Mouse (Mus musculus): ENCODE measurements around the gene Xrra1.
"Not testable (repeated sequence)": the region's sequence is repeated elsewhere in the genome, so short reads cannot be mapped to it uniquely, and the experiment has no call there.

The Xrra1 gene

DNA sequence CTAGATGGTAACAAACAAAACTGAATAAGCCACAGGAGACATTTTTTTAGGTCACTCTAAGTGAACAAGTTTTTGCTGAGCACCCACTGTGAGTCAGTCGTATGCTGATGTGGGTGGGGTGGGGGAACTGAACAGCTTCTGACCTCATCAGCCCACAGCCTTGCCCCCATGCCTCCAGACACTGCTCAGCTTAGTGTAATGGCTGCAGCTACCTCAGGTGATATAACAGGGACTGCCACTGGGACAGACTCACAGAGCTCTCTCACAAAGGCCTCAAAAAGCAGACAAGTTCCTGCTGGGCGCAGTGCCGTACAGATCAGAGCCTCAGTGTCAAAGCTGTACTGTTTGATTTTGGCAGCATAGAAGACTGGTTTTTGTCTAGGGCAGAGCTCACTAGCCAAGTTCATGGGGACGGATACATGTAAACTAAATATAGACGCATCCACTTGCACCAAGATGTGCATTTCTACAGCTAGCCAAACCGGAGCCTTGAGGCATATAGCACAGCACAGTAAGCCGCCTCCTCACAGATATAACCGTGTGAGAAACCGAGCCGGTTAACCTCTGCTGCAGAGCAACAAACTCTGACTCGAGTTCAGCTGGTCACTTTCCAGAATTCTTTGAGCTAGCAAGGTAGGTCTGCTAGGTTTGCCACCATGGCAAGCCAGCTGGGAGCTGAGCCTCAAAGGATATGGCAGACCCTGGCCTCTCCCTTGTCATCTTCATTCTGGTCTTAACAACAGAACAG lies 44.2 kb downstream of the Xrra1 start:
- no peak for DNase-seq

DNA sequence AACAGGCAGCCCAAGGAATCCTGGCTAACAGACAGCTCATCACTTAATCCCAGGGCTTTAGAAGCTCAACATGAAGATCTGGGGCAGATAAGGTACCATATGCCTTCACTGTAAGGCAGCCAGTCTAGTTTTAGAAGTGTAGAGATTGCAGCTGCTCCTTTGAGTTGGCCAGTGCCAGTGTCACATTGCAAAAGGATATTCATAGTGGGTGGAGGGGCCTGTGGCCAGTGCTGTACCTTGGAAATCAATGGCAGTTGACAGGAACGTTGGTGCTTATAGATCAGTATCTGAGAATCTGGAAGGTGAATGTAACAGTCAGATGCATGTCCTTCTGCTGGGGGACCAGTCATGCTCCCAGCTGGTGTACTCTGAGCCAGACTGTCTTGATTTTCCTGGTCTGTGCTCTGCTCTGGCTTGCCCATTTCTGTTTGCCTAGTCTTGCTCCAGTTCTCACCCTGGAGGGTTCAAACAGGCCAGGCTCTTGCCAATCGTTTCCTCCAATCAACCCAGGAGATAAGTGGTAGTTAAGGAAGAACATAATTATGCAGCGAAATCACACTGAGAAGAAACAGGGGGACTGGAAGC lies 45.6 kb downstream of the Xrra1 start:
- DNase-seq: no peak

DNA sequence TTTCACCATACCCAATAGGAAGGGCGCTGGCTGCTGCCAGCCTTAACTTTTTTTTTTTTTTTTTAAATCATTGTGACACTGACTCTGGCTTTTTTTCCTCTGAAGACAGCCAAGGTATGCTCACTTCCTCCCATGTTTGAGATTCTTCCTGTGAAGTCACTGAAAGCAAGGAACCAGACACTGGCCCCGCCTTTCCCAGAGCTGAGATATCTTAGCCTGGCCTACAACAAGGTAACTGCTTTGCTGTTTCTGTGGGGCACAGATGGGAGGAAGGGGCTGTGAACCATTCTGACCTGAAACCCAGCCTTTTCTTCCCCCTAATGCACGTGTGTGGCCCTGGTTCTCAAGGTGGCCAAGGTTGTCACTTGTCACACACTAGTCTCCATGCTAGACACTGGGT lies 47.4 kb downstream of the Xrra1 start:
- no peak for DNase-seq

DNA sequence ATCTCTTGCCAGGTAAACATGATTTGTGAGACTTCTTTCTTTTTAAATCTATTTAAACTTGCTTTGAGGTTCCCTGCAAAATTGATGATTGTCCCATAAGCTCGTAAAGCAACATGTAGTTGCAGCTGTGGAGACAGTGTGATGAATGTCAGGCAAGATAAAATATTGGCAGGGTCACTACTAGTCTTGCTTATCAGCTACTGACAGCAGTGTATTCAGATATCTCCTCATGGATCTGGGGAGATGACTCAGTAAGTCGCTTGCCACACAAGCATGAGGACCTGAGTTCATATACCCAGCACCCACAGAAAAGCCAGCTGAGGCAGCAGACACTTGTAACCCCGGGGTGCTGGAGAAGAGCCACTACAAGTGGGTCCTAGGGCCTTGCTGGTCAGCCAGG lies 48.5 kb downstream of the Xrra1 start:
- DNase-seq: no peak

DNA sequence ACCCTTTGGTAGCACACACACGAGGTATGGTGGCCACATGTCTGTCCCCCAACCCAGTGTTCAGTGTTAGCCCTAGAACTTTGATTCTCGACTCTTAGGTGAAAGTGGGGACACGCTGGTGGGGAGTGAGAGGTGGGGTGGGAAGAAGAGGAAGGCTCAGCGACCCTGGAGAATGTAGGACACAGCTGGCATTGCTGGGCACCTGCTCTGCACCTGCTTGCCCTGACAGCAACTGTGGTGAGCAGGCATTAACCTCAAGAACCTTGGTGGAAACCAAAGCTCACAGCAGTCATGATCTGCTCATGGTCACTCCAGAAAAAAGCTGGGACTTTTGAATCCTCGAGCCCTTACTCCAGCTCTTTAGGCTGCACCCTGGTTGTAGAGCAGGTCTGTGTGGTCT lies 52.1 kb downstream of the Xrra1 start:
- no peak for DNase-seq

DNA sequence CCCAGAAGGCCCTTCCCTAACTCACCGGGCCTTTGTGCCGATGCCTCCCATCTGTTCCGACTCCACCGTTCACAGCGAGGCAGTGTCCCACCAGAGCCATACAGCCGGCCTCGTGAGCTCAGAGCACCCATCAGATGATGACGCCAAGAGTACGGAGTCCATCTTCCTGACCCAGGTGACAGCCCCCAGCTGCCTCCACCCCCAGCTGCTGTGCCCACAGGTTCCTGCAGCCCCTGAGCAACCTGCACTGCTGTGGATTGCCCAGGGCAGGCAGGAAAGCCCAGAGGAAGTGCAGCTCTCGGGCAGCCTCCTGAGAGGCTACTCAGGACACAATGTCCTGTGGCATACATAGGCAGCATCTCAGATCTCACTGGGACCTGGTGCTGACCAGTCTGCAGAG lies 55.4 kb downstream of the Xrra1 start:
- DNase-seq: no peak

DNA sequence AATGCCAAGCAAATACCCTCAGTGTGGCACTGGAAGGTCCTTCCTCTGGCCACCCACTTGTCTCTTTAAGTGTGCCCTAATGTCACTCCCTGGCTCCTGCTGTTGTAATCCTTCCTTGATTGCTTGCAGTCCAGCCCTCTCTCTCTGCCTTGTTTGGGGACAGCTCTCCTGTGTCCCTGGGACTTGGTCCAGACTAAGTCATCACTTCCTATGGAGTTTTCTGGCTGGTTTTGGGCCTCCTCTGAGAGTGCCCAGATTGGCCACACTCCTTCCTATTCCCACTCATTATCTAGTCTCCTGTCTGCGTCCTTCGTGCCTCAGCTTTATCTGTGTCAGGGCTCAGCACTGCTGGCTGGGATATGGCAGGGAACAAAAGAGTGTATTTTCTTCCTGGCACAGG lies 56.6 kb downstream of the Xrra1 start:
- DNase-seq: no peak

DNA sequence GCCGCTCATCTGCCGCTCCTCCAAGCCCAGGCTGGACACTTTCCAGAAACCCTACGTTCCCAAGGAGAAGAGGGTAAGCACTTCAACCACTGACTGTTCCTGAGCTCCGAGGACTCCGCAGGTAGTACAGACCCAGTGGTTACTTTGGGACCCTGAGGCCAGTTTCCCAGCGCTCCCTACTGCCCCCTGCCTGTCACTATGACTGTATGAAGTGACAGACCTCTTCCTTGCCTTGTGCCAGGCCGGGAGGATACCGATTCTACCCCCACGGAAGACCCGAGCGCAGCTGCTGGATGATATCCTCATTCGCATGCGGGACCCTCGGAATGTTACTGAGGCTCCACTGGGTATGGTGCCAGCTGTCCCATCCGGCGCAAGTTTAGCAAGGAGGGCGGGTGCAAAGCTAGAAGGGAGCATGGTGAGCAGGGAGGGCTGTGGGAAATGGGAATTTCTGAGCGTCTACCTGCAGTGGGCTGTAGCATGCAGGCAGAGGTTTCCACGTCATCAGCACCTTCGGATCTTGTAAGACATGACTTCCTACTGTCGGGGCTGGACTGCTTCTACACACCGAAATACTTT lies 57.9 kb downstream of the Xrra1 start:
- peak; percentile 23 to 68 for DNase-seq

DNA sequence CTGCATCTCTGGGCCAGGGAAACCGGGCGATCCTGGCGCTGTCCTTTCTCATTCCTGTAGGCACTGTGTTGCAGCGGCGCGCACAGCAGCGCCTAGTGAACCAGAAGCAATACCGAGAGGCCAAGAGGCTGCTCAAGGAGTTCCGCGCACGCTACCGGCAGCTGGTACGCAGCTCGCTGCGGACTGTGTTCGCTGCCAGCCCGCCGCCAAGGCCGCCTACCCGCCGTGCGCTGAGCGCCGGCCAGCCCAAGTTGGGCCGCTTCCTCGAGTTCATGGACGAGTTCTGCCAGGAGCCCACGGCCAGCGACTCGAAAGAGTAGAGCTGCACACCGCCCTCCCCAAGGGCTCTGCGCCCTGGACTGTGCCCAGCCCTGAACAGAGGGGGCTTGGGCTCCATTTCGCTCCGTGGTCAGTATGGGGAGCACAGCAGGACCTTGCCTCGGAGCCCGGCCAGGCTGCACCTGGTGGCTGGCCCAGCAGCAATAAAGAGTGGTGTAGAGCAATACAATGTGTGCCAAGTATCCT lies 58.5 kb downstream of the Xrra1 start:
- peak; percentile 22 to 65 for DNase-seq

DNA sequence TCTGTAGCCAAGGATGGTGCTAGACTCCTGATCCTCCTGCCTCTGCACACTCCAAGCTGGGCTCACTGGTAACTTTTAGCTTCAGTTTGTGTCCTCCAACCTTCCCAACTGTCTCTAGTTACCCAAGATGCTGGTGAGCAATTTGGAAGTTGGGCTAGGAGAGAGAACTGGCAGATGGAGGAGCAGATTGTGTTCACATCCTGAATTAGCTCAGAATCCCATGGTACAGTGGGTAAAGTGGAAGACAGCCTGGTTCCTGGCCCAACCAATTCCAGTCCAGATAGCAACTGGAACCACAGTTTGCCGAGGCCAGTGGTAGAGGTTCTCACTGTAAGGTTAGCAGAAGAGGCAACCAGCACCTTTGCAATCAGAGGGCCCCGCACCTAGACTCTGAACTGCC lies 60.2 kb downstream of the Xrra1 start:
- no peak for DNase-seq

DNA sequence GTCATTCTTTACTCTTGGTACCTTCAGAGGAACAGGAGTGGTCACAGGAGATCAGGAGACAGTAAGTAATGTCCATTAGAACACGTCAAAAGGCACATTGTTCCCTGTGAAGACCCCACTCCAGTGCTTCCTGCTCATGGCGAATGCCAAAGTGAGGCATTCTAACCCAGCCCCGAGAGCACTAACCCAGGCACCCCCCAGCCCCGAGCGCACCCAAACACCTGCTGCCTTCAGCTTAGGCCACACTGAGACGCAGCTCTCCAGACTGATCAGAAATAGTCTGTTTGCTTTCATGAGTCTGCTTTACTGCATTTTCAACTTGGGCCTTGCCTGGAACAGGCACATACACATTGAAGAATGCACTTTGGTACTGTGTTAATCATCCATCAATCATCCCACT lies 61.1 kb downstream of the Xrra1 start:
- no peak for DNase-seq

DNA sequence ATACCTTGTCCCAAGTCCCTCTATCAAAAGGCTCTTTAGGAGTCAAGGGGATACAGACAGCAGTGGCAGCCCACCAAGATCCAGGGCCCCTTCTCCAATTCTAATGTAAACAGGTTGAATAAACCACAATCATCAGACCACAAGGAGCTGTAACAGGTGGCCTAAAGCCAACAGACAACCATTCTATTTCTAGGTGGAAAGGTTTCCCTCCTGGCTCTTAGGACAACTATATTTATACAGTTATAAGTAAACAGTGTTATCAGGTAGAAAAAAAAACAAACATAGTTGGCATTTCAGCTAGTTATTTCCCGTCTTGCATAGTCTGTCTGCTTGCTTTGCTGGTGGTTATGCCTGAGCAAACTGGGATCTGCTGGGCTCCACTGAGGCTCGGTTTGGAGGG lies 61.5 kb downstream of the Xrra1 start:
- no peak for DNase-seq

DNA sequence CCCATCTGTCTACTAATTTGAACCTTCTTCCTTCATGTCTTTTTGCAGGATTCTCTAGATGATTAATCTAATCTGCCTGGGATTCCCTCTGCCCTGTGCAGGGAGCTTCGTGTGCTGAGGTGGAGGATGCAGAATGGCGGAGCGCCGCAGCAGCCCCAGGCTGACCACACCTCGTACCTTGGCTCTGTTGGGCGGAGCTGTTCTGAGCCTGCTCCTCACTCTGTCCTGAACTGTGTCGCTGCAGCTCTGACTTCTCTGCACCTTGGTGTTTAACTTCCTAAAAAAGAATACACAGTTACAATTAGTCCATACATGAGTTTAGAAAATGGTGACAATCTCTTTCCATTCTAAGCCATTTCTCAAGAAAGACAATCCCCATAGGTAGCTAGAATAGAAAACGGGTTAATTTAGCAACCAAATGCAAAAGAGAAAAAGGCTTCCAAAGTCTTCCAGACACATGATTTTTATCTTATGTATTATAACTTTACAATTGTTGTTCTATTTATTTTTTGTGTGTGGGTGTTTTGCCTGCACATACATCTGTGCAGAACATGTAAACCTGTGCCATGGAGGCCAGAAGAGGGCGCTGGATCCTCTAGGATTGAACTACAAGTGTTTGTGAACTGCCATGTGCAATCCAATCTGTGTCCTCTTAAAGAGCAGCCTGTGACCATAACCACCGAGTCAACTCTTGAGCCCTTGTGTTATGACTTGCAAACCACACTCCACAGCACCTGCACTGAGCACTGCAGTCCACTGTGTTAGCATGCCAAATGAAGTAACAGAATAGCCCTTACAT lies 68.2 kb downstream of the Xrra1 start:
- peak; percentile 79 to 92 for DNase-seq

DNA sequence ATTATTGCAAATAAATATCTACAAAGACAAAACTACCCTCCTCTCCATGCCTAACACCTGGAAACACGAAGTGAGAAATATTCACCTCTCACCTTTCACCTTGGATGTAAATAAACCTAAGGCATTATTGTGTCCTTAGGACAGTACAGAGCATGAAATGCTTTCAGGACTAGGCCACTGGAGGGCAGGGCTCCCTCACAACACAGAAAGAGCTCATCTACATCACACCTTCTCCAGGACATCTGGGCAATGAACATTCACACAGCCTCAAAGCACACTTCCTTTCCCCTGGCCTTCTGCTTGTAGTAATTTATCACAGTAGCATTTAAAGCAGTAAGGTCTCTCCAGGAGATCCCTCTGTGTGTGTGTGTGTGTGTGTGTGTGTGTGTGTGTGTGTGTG lies 76.8 kb downstream of the Xrra1 start:
- peak; percentile 33 to 59 for DNase-seq

DNA sequence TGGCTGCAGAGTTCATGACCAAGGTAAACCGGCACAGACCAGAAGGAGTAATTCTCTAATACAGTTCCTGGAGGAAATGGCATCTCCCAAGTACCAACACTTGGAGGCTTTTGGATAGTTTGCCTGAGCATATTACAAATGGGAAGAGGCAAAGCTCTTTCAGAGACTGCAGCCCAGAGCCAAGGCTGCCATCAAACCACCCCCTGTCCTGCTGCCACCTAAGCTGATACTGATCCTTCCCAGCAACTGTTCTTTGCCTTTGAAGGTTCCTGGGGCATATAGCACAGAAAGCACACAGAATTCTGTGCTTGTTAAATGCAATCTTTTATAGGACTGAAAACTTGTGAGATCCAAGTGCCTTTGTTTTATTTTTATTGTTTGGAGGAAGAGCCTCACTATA lies 81.8 kb downstream of the Xrra1 start:
- no peak for DNase-seq

DNA sequence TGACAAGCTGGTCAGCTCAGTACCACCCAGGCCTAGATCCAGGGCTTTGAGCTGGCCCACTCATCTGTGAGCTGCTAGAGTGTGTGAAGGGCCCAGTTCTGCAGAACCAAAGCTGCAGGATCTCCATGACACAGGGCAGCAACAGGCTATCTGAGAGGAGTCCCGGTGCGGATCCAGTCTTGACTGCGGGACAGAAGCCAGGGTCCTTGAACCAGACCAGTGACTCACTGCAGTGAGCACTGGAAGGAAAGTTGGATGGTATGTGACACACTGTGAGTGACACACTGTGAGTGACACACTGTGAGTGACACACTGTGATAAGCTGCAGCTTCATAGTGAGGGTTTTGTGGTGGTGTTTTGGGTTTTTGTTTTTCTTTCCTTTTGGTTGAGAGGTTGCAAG lies 85.6 kb downstream of the Xrra1 start:
- no peak for DNase-seq

DNA sequence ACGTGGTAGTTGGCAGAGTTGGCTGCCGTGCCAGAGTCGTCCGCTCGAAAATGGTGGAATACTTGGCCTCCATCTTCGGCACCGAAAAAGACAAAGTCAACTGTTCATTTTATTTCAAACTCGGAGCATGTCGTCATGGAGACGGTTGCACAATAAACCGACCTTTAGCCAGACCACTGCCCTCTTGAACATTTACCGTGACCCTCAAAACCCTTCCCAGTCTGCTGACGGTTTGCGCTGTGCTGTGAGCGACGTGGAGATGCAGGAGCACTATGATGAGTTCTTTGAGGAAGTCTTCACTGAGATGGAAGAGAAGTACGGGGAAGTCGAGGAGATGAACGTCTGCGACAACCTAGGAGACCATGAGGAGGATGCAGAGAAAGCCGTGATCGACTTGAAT lies 86.1 kb downstream of the Xrra1 start:
- DNase-seq: not testable (repeated sequence)

DNA sequence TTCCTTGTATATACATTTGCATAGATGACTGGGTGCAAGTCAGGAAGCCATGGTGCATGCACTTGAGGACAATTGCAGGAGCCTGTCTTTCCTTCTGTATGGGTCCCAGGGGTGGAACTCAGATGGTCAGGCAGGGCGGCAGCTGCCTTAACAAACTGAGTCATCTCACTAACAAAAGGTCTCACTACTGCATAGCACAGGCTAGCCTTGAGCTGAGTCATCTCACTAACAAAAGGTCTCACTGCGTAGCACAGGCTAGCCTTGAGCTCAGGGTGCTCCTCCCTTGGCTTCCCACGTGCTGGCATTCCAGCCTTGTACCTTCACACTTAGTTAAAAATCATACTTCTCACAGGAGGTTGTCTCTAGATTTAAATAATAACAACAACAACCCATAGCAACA lies 87.0 kb downstream of the Xrra1 start:
- no peak for DNase-seq

DNA sequence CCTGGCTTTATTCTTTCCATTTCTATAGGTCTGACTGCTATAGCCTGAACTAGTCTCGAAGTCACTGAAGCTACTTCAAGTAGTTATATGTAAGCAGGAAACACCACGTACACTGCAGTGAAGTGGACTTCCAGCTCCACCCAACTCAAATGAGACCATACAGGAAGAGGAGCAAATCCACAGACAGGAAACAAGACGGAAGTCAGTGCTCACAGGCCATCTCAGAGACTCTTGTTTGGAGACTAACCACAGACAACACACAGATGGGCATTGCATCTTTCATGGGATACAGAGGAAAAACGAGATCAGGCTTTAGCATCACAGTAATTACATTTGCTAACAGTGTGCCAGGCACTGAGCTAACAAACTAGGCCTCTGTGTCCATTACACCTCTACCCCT lies 87.4 kb downstream of the Xrra1 start:
- no peak for DNase-seq

DNA sequence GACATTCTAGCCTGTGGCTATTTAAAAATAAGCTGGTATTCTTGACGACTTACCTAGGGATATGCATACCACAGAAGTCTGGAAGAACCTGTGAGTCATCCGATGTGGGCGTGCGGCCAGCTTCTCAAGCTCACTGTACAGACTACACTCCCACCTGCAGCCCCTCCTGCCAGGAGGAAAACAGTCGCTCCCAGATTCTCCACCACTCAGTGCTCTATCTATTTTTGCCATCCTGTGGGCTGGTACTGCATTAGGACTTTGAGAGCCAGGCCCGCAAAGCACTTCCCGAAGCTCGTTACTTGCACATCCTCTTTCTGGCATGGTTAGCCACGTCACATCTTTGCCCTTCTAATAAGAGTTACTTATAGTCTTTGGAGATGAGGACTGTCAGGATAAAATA lies 88.4 kb downstream of the Xrra1 start:
- no peak for DNase-seq

DNA sequence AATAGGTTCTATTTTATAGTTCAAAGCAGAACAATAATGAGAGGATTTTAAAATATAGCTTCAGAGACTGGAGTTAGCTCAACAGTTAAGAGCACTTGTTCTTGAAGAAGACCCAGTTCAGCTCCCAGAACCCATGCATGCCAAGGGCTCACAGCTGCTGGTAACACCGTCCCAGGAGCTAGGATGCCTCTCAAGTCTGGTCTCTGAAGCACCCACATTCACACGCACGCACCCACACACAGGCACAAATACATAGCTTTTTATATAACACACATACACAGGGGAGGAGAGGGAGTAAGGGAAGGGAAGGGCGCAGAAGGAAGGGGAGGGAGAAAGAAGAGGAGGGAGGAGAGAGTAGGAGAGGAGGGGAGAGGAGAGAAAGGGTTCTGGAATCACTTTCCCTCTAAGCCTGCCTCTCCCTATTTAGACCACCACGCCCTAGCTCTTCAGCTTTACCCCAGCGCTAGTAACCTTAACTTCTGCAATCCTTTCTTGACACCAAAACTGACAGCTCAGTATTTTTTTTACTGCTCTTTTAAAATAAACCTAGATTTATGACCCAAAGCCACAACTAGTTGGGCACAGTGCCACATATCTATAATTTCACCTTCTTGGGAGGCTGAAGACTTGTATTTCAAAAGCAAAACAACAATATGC lies 94.7 kb downstream of the Xrra1 start:
- no peak for DNase-seq

DNA sequence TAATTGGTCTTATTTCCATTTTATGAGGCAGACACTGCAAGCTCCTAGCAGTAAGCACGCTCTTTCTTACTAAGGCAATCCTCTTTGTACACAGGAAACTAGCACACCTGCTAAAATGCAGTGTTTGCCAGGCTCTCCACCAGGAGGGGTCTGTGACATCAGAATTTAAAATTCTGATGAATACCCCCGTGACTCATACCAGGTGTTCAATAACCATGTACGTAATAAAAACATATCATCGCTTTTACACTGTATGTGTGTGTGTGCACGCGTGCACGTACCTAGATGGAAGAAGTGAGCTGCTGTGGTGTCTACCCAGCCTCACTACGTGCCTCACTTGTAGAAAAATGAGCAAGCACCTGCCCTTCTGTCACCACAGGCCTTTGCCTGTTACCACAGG lies 95.3 kb downstream of the Xrra1 start:
- DNase-seq: no peak

DNA sequence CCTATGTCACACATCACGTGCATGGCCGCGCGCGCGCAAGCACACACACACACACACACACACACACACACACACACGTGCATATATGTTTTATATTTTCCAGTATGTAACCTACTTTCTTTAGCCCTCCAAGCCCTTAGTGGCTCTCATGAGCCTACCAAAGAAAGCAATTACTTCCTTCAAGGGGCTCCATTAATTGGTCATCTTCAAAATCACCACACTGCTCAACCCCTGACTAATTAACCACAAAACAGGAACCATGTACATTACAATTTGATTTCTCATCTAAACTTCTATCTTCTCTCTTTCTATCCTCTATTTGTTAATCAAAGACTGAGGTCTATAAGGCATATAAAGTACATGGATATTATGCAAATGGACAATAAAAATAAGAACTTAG lies 97.2 kb downstream of the Xrra1 start:
- DNase-seq: no peak

All from kidney, postnatal 36 days (tissue).